ENCODE assay signal across 12 mouse cellular contexts in genomic region chr1:132915849-132916493, GRCm38 (mm10). TPM values are rescaled to one million over a fixed set of nuclear protein-coding genes. Genes with fewer than 3 reads are reported as not detected.
A peak's percentile ranks its signal among the peaks of the same experiment; 100 is the strongest.
DNase-seq lines count a peak whose midpoint lies in the region; ATAC-seq and TF ChIP-seq lines count a peak whose summit lies in the region.
"Had no signal": no experiment of that assay in that cellular context is flagged by ENCODE, and none has a peak within 500 bp of the region (broad histone marks: within the 10 kb centered on the region; RNA-seq: fewer than 3 reads in every experiment).

No protein-coding gene starts in this region.

- 32% methylated on average over 6 of the region's 6 CpGs for WGBS in forebrain, embryonic 15.5 days
- WGBS in midbrain, postnatal 0 days = 36% methylated on average over 6 of the region's 6 CpGs

- H3K4me2 ChIP-seq in forebrain, embryonic 15.5 days (replicated peaks) = no peak overlapping the region
- H3K4me2 ChIP-seq in midbrain, postnatal 0 days (ENCODE audit: low read depth, low read length, poor library complexity, severe bottlenecking) = no peak overlapping the region

- intact Hi-C loops in heart, postnatal 14 days (cut with DNase I) = no loop called here

- TF ChIP-seq CTCF in midbrain, postnatal 0 days (IDR thresholded peaks at IDR 0.05) = no peak

- no peaks in the 10 kb centered on the region for H3K27me3 ChIP-seq in forebrain, embryonic 15.5 days
- H3K27me3 ChIP-seq in midbrain, postnatal 0 days (ENCODE audit: insufficient read depth, low read length) = no peaks in the 10 kb centered on the region

- peaks cover 42% of the 10 kb centered on the region for H3K4me1 ChIP-seq in forebrain, embryonic 15.5 days
- H3K4me1 ChIP-seq in midbrain, postnatal 0 days (ENCODE audit: insufficient read depth, low read length) = peaks cover 18% of the 10 kb centered on the region; the same call in 1 of the 2 replicates

- peak; percentile 54; the same call in 1 of the 2 replicates for ATAC-seq in cerebellum, adult (ENCODE audit: insufficient number of reproducible peaks, low FRiP score, low TSS enrichment)
- peak; percentile 44; the same call in 1 of the 2 replicates for ATAC-seq in forebrain, embryonic 15.5 days (replicated peaks)
- ATAC-seq in midbrain, postnatal 0 days (ENCODE audit: low FRiP score) = no peak

- H3K27ac ChIP-seq in forebrain, embryonic 15.5 days (replicated peaks) = peak overlapping the region; percentile 43
- no peak overlapping the region for H3K27ac ChIP-seq in midbrain, postnatal 0 days (ENCODE audit: low read depth, low read length)
- H3K27ac ChIP-seq: kidney, postnatal 0 days had no signal

- H3K9me3 ChIP-seq in forebrain, embryonic 15.5 days = no peaks in the 10 kb centered on the region
- no peaks in the 10 kb centered on the region for H3K9me3 ChIP-seq in midbrain, postnatal 0 days (ENCODE audit: low read length)

- H3K9ac ChIP-seq in forebrain, embryonic 15.5 days (replicated peaks) = no peak overlapping the region
- no peak overlapping the region for H3K9ac ChIP-seq in midbrain, postnatal 0 days (replicated peaks; ENCODE audit: low read length, poor library complexity, severe bottlenecking)

- H3K36me3 ChIP-seq in forebrain, embryonic 15.5 days = no peaks in the 10 kb centered on the region
- no peaks in the 10 kb centered on the region for H3K36me3 ChIP-seq in midbrain, postnatal 0 days (ENCODE audit: insufficient read depth, low read length)

- no peak overlapping the region for H3K4me3 ChIP-seq in forebrain, embryonic 15.5 days
- H3K4me3 ChIP-seq in midbrain, postnatal 0 days (ENCODE audit: low read depth, low read length) = no peak overlapping the region
- H3K4me3 ChIP-seq: erythroblast, embryonic 14.5 days had no signal

- DNase-seq in cerebellum, postnatal 4 days (ENCODE audit: low spot score in 2 of 2) = no peak
- DNase-seq in layer of hippocampus, postnatal 14 days (ENCODE audit: low spot score in 2 of 2) = peak; percentile 73 to 88
- peak; percentile 72 for DNase-seq in midbrain, postnatal 0 days (ENCODE audit: low spot score)
- no peak for DNase-seq in adrenal gland, postnatal 4 days (ENCODE audit: low spot score in 2 of 2)
- no peak for DNase-seq in heart, postnatal 14 days
- no peak for DNase-seq in urinary bladder, postnatal 25 days (ENCODE audit: low spot score)
- DNase-seq: lung, adult 18-20 months had no signal

RNA-seq across cellular contexts. Expression of gene Lrrn2, which starts 35.9 kb away (rescaled TPM):
- 47.8 and 50.3 TPM in 2 replicates for polyA plus RNA-seq in forebrain, embryonic 15.5 days (2015; fragmentation: Nextera tagmentation; extraction: Ambion mirVana)
- 100 to 1,000 TPM; 193 to 194 TPM for total RNA-seq in layer of hippocampus, postnatal 14 days (2021)
- 44.6 and 48.9 TPM in 2 replicates for total RNA-seq in midbrain, postnatal 0 days (2014; rRNA removed)
- polyA plus RNA-seq in midbrain, postnatal 0 days (2015; fragmentation: Nextera tagmentation; extraction: Ambion mirVana) = 74.4 and 76.6 TPM in 2 replicates
- total RNA-seq in adrenal gland, postnatal 4 days (2021) = 10 to 100 TPM; 10.9 to 13.2 TPM
- 1 to 10 TPM; 3.0 to 5.6 TPM for total RNA-seq in heart, postnatal 14 days (2021)
- total RNA-seq: MEL had no signal
- polyA plus RNA-seq: erythroblast, embryonic 14.5 days had no signal

Comparison
In these comparisons a context has a peak if more than half of its experiments do, and no peak if none do; other contexts are left out.
1. DNase-seq: peak in layer of hippocampus, postnatal 14 days (2 of 2) and midbrain, postnatal 0 days (single experiment); none in cerebellum, postnatal 4 days (0 of 2), adrenal gland, postnatal 4 days (0 of 2), heart, postnatal 14 days (0 of 2) and urinary bladder, postnatal 25 days (single experiment).